Mouse (Mus musculus) cerebellum, adult 2 months (tissue): Measurements from ENCODE around the gene Mark2. TPM values are rescaled to one million over a fixed set of nuclear protein-coding genes. Genes with fewer than 3 reads are reported as not detected.
"Not testable (repeated sequence)": the region's sequence is repeated elsewhere in the genome, so short reads cannot be mapped to it uniquely, and the experiment has no call there.

Source experiments
- DNase-seq, 2 experiments: peaks; one replicate each; pipeline ENCODE4 v3.0.0; 2021
- H3K27ac ChIP-seq: fragments of 200-500 bp; 2 replicates; pipeline ENCODE4 v1.5.1; 2012; ENCODE audit warnings: low read length, control low read depth, inconsistent platforms; ENCODE audit not compliant: insufficient read depth
- H3K27me3 ChIP-seq: fragments of 200-500 bp; 2 replicates; pipeline ENCODE4 v1.6.1; 2012; ENCODE audit warnings: inconsistent platforms, mild to moderate bottlenecking, low read length, moderate library complexity; ENCODE audit not compliant: control insufficient read depth, insufficient read depth
- H3K4me1 ChIP-seq: fragments of 200-500 bp; 2 replicates; pipeline ENCODE4 v1.6.1; 2011; ENCODE audit warnings: low read length; ENCODE audit not compliant: control insufficient read depth, insufficient read depth
- H3K4me3 ChIP-seq: fragments of 200-500 bp; replicated peaks from 2 replicates; pipeline ENCODE3; 2011; ENCODE audit warnings: mild to moderate bottlenecking, low read depth, low read length, control low read depth; ENCODE audit not compliant: insufficient read depth
- CTCF ChIP-seq: fragments of 200-500 bp; IDR thresholded peaks from 2 replicates; pipeline ENCODE4 v1.5.1; 2011; ENCODE audit warnings: low read depth, mild to moderate bottlenecking, control low read depth, low read length, moderate library complexity, borderline replicate concordance; ENCODE audit not compliant: insufficient read depth
- POLR2A ChIP-seq: fragments of 200-500 bp; IDR thresholded peaks from 2 replicates; pipeline ENCODE4 v1.6.1; 2011; ENCODE audit warnings: low read length, control low read depth, borderline replicate concordance; ENCODE audit not compliant: insufficient read depth
- WGBS: fragments of 180-500 bp; shearing (Covaris S2); methylation state at CpG from one replicate; pipeline ENCODE4 v1.1.7; 2018; 5-methylcytosine and 5-hydroxymethylcytosine counted together
- polyA plus RNA-seq: library from polyadenylated mRNA; depleted of rRNA; stranded (reverse); fragments of >200 nt; gene quantifications from 2 replicates; pipeline ENCODE4 v1.2.3, GENCODE M21; 2012

Mark2 gene
- polyA plus RNA-seq, 1 experiment: 76.2 TPM

DNA sequence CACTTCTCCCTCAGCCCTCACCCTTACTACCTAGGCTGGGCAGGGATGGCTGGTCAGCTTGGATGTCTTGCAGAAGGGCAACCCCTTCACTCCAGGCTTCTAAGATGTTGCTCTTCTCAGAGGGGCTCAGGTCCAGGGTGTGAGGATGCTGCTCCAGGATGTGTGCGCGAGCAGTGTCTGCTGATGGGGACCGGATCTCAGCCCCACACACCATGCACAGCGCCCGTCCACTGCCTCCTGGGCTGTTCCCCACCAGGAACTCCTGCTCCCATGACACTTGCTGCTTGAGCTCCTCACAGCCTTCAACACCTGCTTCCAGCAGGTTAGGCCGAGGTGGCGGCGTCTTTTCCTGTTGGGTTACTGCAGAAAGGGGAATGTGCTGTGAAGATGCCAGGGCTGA is 32.8 kb upstream of the Mark2 start:
- no peaks in the 10 kb centered on the region for H3K27me3 ChIP-seq
- H3K27ac ChIP-seq: no peak overlapping the region
- TF ChIP-seq POLR2A (no peak), CTCF (no peak)
- 93% methylated on average over 8 of the region's 8 CpGs for WGBS
- H3K4me1 ChIP-seq: no peaks in the 10 kb centered on the region
- DNase-seq: no peak
- H3K4me3 ChIP-seq: no peak overlapping the region

DNA sequence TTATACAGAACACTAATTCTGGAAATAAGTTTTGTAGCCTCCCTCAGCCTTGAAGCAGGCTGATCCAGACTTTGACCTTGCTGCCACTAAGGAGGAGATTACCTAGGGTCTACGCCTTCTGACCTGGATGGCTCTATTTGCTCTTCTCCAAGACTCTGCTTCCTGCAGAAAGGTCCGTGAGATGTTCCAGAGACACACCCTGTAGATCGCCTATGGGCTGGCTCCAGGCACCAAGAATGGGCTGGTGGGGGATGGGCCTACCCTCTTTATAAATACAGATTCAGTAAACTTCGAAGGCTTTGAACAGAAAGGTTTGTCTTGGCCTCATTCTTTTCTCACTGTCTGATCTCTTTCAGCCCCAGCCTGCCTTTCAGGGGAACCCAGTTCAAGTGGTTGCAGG is 27.8 kb upstream of the Mark2 start:
- H3K4me1 ChIP-seq, H3K27me3 ChIP-seq, H3K4me3 ChIP-seq, H3K27ac ChIP-seq, DNase-seq: not testable (repeated sequence)
- 87% methylated on average over 4 of the region's 4 CpGs for WGBS

DNA sequence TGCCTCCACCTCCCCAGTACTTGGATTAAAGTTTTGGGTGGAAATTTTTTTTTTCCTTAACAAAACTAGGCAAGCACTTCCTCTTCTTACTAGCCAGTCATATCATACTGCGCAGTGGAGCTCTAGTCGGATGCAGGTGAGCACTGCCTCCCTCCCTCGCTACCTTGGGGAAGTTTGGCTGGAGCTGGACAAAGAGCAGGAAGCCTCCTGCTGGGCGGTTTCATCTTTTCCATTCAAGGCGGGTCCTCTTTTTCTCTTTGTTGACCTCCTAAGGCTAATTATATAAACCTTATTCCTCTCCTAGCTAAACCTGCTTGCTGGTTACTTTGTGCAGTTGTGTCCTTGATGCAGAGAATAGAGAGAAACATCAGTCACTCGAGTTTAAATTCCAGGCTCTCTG is 12.0 kb upstream of the Mark2 start:
- TF ChIP-seq CTCF (no peak), POLR2A (no peak)
- Histone ChIP-seq H3K27ac (no peak overlapping the region), H3K27me3 (no peaks in the 10 kb centered on the region), H3K4me3 (no peak overlapping the region), H3K4me1 (peaks cover 3% of the 10 kb centered on the region; the same call in 1 of the 2 replicates)
- 68% methylated on average over 6 of the region's 6 CpGs for WGBS
- no peak for DNase-seq

DNA sequence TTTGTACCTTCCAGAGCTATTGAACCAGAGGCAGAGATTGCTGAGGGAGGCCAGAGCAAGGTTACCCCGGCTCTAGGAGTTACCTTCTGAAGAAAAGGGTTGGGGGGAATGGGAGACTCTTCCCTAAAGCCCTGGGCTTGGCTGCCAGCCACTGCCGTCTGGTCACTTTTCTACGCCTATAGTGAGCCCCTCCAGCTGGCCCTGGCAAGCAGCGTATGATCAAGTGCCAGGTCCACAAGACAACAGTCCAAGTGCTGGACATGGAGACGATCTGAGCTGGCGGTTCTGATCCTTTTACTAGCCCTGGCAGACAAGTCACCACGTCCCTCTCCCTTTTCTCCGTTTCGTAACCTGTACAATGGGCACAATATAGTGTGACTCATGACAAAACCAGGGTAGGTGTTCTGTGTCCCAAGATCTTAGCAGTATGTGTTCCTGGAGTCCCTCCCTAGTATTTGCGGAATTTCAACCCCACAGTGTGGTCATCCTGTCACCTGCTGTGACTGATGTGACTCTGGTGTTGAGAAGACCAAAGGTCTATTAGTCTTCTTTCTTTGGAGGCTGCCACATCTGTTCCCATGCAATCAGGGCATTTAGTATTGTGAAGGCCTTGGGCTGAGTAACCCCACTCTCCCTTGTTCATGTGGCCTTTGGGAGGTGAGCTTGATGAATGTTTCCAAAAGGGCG is 11.3 kb upstream of the Mark2 start:
- Histone ChIP-seq H3K27me3 (no peaks in the 10 kb centered on the region), H3K27ac (no peak overlapping the region), H3K4me3 (no peak overlapping the region), H3K4me1 (peaks cover 3% of the 10 kb centered on the region; the same call in 1 of the 2 replicates)
- no peak for TF ChIP-seq CTCF
- TF ChIP-seq POLR2A: no peak
- WGBS: 33% methylated on average over 11 of the region's 11 CpGs
- peak in 1 of 2 experiments; percentile 27 for DNase-seq

DNA sequence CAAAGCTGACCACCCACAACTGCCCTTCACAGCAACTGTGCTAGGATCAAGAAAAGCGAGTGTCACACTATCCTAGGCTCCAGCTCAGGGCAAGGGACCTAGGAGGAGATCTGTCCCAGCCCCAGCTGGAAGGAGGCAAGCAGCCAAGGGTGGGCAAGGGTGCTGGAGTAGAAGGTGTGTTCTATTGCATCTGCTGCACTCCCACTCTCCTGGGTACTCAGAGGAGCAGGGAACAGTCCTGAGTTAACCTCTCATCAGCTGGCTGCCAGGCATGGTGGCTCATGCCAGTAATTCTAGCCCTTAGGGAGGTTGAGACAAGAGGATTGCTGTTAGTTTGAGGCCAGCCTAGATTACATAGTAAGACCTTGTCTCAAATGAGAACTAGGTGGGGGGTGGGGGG is 8.3 kb upstream of the Mark2 start:
- Histone ChIP-seq H3K4me3 (no peak overlapping the region), H3K27me3 (no peaks in the 10 kb centered on the region), H3K27ac (no peak overlapping the region), H3K4me1 (peaks cover 3% of the 10 kb centered on the region; the same call in 1 of the 2 replicates)
- TF ChIP-seq CTCF: no peak
- TF ChIP-seq POLR2A: no peak
- no peak for DNase-seq
- 62% methylated on average over 1 of the region's 1 CpGs for WGBS

DNA sequence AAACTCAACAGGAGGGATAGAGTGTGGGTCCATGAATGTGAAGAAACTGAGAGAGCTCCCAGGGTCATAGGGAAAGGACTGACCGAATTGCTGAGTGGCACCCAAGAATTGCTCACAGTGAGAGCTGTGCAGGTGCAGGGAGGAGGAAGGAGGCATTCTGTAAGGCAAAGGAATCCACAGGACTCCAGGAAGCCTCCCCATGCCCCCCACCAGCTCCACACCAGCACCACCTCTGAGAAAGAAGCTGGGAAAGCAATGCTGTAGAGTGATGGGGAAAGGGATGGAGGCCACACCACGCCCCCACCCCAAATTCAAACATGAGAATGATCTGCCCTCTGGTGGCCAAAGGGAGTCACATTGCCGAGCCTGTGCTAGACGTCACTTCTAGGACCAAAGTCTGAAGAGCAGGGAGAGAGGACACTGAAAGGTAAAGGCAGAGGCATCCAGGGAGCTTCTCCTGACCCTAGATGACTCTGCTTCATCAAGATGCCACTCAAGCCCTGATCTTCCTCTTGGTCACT is 3.6 kb upstream of the Mark2 start:
- peak in 1 of 2 experiments; percentile 23 for DNase-seq
- TF ChIP-seq POLR2A (no peak), CTCF (peak; percentile 70)
- Histone ChIP-seq H3K27me3 (no peaks in the 10 kb centered on the region), H3K4me1 (no peaks in the 10 kb centered on the region), H3K4me3 (no peak overlapping the region), H3K27ac (no peak overlapping the region)
- 18% methylated on average over 4 of the region's 4 CpGs for WGBS

DNA sequence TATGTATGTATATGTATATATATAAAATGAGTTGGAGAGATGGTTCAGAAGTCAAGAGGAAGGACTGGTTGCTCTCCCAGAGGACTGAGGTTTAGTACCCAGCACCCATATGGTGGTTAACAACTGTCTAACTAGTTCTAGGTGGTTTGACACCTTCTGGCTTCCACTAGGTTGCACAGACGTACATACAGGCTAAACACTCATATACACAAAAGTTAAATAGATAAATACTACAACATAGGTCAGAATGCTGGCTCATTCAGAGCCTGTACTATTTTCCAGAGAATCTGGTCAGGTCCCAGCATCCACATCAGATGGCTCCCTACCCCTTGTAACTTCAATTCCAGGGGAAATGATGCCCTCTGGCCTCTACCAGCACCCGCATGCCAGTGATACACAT is 986 bp upstream of the Mark2 start:
- no peak overlapping the region for H3K27ac ChIP-seq
- H3K4me1 ChIP-seq: peaks cover 15% of the 10 kb centered on the region
- no peak for DNase-seq
- no peak for TF ChIP-seq POLR2A
- TF ChIP-seq CTCF: no peak
- no peak overlapping the region for H3K4me3 ChIP-seq
- 80% methylated on average over 2 of the region's 2 CpGs for WGBS
- no peaks in the 10 kb centered on the region for H3K27me3 ChIP-seq

DNA sequence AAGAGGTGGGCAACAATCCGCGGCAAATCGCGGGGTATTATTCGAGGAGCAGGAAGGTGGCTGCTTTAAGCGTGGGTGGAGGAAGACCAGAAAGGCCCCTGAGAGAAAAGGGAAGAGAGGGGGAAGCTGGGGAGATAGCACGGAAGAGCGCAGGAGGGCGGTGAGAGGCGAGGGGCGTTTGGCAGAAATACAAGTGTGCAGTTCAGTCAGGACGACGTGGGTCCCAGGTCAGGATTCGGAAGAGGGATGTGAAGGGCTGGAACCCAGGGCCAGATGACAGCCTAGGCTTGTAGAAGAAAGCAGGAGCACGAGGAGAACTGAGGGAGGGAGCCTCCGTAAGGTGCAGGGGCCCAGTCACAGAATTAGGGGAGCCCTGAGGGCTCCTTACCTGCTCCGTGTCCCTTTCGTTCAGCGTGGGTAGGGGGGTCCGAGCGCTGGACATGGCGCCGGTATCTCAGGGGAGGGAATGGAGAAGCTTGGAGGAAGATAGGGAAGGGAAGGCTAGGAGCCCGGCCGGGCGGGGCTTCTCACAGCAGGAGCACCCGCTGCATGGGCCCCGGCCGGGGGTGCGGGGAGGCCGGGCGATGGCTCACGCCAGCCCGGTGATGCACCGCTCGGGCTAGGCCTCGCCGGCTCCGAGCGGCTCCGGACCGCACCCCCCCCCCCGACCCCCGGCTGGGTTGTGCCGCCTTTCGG is 732 bp downstream of the Mark2 start:
- DNase-seq: no peak
- Histone ChIP-seq H3K4me1 (peaks cover 18% of the 10 kb centered on the region), H3K27ac (peak overlapping the region; percentile 46; the same call in 1 of the 2 replicates), H3K4me3 (peak overlapping the region; percentile 94), H3K27me3 (no peaks in the 10 kb centered on the region)
- 1% methylated on average over 46 of the region's 46 CpGs for WGBS
- no peak for TF ChIP-seq CTCF
- no peak for TF ChIP-seq POLR2A
